Mouse (Mus musculus) liver, postnatal 0 days (tissue): ENCODE data around the gene Zfp536. TPM values are rescaled to one million over a fixed set of nuclear protein-coding genes. Genes with fewer than 3 reads are reported as not detected.

ENCODE experiments used
- ATAC-seq: fragments of 200-750 bp; cut with Nextera tagmentation; 2 replicates; pipeline ENCODE4 v1.8.0; 2017; ENCODE audit warnings: mild to moderate bottlenecking, moderate library complexity
- DNase-seq: peaks from one replicate; pipeline ENCODE4 v3.0.0-alpha.2; 2016
- H3K27ac ChIP-seq: fragments of 300-500 bp; sonication (generic); 2 replicates; pipeline ENCODE4 v1.5.1; 2014; ENCODE audit warnings: antibody characterized with exemption, moderate library complexity, mild to moderate bottlenecking, low read depth
- H3K27me3 ChIP-seq: fragments of 300-500 bp; sonication (generic); 2 replicates; pipeline ENCODE4 v1.6.1; 2014; ENCODE audit warnings: low read length, control low read depth, mixed read lengths; ENCODE audit not compliant: insufficient read depth
- H3K36me3 ChIP-seq: fragments of 300-500 bp; sonication (generic); replicated peaks from 2 replicates; pipeline ENCODE4 v1.6.1; 2014; ENCODE audit warnings: mild to moderate bottlenecking, control low read depth, low read length, moderate library complexity, mixed read lengths; ENCODE audit not compliant: insufficient read depth
- H3K4me1 ChIP-seq: fragments of 300-500 bp; sonication (generic); 2 replicates; pipeline ENCODE4 v1.6.1; 2014; ENCODE audit warnings: antibody characterized with exemption, mild to moderate bottlenecking, control low read depth; ENCODE audit not compliant: insufficient read depth
- H3K4me2 ChIP-seq: fragments of 300-500 bp; sonication (generic); 2 replicates; pipeline ENCODE4 v1.6.1; 2014; ENCODE audit warnings: low read depth, mild to moderate bottlenecking, low read length, moderate library complexity, mixed read lengths
- H3K4me3 ChIP-seq: fragments of 300-500 bp; sonication (generic); 2 replicates; pipeline ENCODE4 v1.5.1; 2014; ENCODE audit warnings: low read depth, low read length
- H3K9ac ChIP-seq: fragments of 300-500 bp; sonication (generic); replicated peaks from 2 replicates; pipeline ENCODE4 v1.6.1; 2014; ENCODE audit warnings: mild to moderate bottlenecking, moderate library complexity
- H3K9me3 ChIP-seq: fragments of 300-500 bp; sonication (generic); 2 replicates; pipeline ENCODE4 v1.6.1; 2016; ENCODE audit warnings: mild to moderate bottlenecking, control low read depth, low read length, mixed read lengths
- CTCF ChIP-seq: sonication (generic); IDR thresholded peaks from 2 replicates; pipeline ENCODE4 v1.5.1; 2016; ENCODE audit warnings: antibody characterized with exemption, low read depth
- EP300 ChIP-seq: IDR thresholded peaks from 2 replicates; pipeline ENCODE4 v1.6.1; 2016; ENCODE audit warnings: antibody characterized with exemption, low read depth, mild to moderate bottlenecking
- WGBS: fragments of 180-500 bp; shearing (Covaris S2); extraction: QIAGEN DNeasy Blood & Tissue Kit; methylation state at CpG from one replicate; pipeline ENCODE4 v1.1.7; 2014; ENCODE audit not compliant: insufficient replicate concordance; 5-methylcytosine and 5-hydroxymethylcytosine counted together
- polyA plus RNA-seq: library from polyadenylated mRNA; unstranded; fragments of >200 nt; fragmentation: Nextera tagmentation; extraction: Ambion mirVana; gene quantifications from 2 replicates; pipeline ENCODE4 v1.2.1, GENCODE M21; 2015

Gene Zfp536
- polyA plus RNA-seq, 1 experiment from 2014 or later, result not detected

GRCm38 (mm10) chr7:37768310-37768940, 5.0 kb downstream of the Zfp536 start:
- no peak overlapping the region for H3K4me3 ChIP-seq
- 4% methylated on average over 10 of the region's 10 CpGs for WGBS

GRCm38 (mm10) chr7:37758886-37759285, 14.6 kb downstream of the Zfp536 start:
- no peaks in the 10 kb centered on the region for H3K9me3 ChIP-seq
- 65% methylated on average over 5 of the region's 5 CpGs for WGBS
- no peaks in the 10 kb centered on the region for H3K36me3 ChIP-seq
- 0 out of 2 replicates have a peak, but pooled peaks cover 2% of the 10 kb centered on the region for H3K27me3 ChIP-seq
- no peak overlapping the region for H3K9ac ChIP-seq
- ATAC-seq (no peak), DNase-seq (no peak)
- H3K4me2 ChIP-seq, result no peak overlapping the region
- H3K4me1 ChIP-seq, result no peaks in the 10 kb centered on the region
- no peak overlapping the region for H3K4me3 ChIP-seq
- no peak overlapping the region for H3K27ac ChIP-seq
- TF ChIP-seq EP300 (no peak), CTCF (no peak)

More at GRCm38 (mm10) chr7:37768310-37768940, 5.0 kb downstream of the Zfp536 start:
- peaks cover 2% of the 10 kb centered on the region; the same call in 1 of the 2 replicates for H3K4me1 ChIP-seq
- TF ChIP-seq EP300 (no peak), CTCF (no peak)
- no peaks in the 10 kb centered on the region for H3K9me3 ChIP-seq
- DNase-seq (no peak), ATAC-seq (no peak)
- H3K27me3 ChIP-seq, result peaks cover 77% of the 10 kb centered on the region
- H3K9ac ChIP-seq, result no peak overlapping the region
- no peaks in the 10 kb centered on the region for H3K36me3 ChIP-seq
- H3K4me2 ChIP-seq, result no peak overlapping the region
- H3K27ac ChIP-seq, result no peak overlapping the region

- H3K4me1 ChIP-seq, result no peaks in the 10 kb centered on the region
These were observed 20.4 kb downstream of the Zfp536 start for GRCm38 (mm10) chr7:37753024-37753423.

GRCm38 (mm10) chr7:37746133-37746761, 27.2 kb downstream of the Zfp536 start:
- Histone ChIP-seq H3K4me3 (no peak overlapping the region), H3K4me2 (no peak overlapping the region), H3K27ac (no peak overlapping the region), H3K4me1 (no peaks in the 10 kb centered on the region), H3K9me3 (no peaks in the 10 kb centered on the region), H3K9ac (no peak overlapping the region), H3K36me3 (no peaks in the 10 kb centered on the region), H3K27me3 (no peaks in the 10 kb centered on the region)
- ATAC-seq, result no peak
- 62% methylated on average over 12 of the region's 13 CpGs for WGBS
- TF ChIP-seq CTCF (no peak), EP300 (no peak)
- DNase-seq, result no peak

More at GRCm38 (mm10) chr7:37753024-37753423, 20.4 kb downstream of the Zfp536 start:
- WGBS, result 43% methylated on average over 1 of the region's 1 CpGs
- no peak overlapping the region for H3K4me3 ChIP-seq
- DNase-seq, result no peak
- TF ChIP-seq CTCF (no peak), EP300 (no peak)
- no peaks in the 10 kb centered on the region for H3K9me3 ChIP-seq
- H3K27me3 ChIP-seq, result no peaks in the 10 kb centered on the region
- no peak overlapping the region for H3K9ac ChIP-seq
- H3K27ac ChIP-seq, result no peak overlapping the region
- H3K36me3 ChIP-seq, result no peaks in the 10 kb centered on the region
- no peak for ATAC-seq
- H3K4me2 ChIP-seq, result no peak overlapping the region

- Histone ChIP-seq H3K4me3 (no peak overlapping the region), H3K36me3 (no peaks in the 10 kb centered on the region), H3K4me2 (no peak overlapping the region), H3K9ac (no peak overlapping the region), H3K27me3 (no peaks in the 10 kb centered on the region), H3K27ac (no peak overlapping the region), H3K9me3 (no peaks in the 10 kb centered on the region), H3K4me1 (no peaks in the 10 kb centered on the region)
- DNase-seq, result no peak
- ATAC-seq, result no peak
- 73% methylated on average over 8 of the region's 8 CpGs for WGBS
- TF ChIP-seq EP300 (no peak), CTCF (no peak)
These were observed 30.1 kb downstream of the Zfp536 start for GRCm38 (mm10) chr7:37743350-37743749.

- ATAC-seq (no peak), DNase-seq (no peak)
- H3K4me1 ChIP-seq, result no peaks in the 10 kb centered on the region
- WGBS, result 56% methylated on average over 8 of the region's 8 CpGs
- no peak overlapping the region for H3K4me2 ChIP-seq
- TF ChIP-seq EP300, result no peak
- TF ChIP-seq CTCF, result no peak
- H3K9ac ChIP-seq, result no peak overlapping the region
- no peaks in the 10 kb centered on the region for H3K9me3 ChIP-seq
- H3K27ac ChIP-seq, result no peak overlapping the region
- H3K27me3 ChIP-seq, result no peaks in the 10 kb centered on the region
- H3K36me3 ChIP-seq, result no peaks in the 10 kb centered on the region
- H3K4me3 ChIP-seq, result no peak overlapping the region
These were observed 36.2 kb downstream of the Zfp536 start for GRCm38 (mm10) chr7:37737191-37737590.
